Comparison of ENCODE assay signal across 8 mouse cellular contexts in the genomic region with DNA sequence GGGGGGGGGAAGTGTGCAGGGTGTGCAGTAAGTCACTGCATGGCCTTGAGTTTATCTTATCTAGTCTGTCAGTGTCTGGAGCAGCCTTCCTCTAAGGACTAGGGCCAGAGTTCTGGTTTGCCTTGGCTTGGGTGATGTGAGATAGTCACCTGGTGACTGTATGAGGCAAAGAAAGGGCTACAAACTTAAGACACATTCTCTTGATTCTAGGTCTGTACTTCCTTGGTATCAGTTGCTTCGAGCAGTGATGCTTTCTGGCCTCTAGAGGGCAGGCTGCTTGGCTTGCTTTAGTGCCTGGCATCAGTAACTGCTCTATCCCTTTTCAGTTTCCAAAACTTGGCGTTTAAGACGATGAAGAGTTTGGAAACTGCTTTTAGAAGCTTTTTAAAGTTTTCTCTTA. TPM values are rescaled to one million over a fixed set of nuclear protein-coding genes. Genes with fewer than 3 reads are reported as not detected.
DNase-seq lines count a peak whose midpoint lies in the region; ATAC-seq and TF ChIP-seq lines count a peak whose summit lies in the region.

No protein-coding gene starts in this region.

- H3K4me3 ChIP-seq in bone marrow, adult 2 months (replicated peaks; ENCODE audit: control insufficient read depth, low read depth, low read length), result no peak overlapping the region
- no peak overlapping the region for H3K4me3 ChIP-seq in hindbrain, embryonic 14.5 days (replicated peaks; ENCODE audit: low read length)

- ATAC-seq in frontal cortex, adult (ENCODE audit: low TSS enrichment), result peak; percentile 92
- ATAC-seq in hindbrain, embryonic 14.5 days (ENCODE audit: low FRiP score), result no peak

- H3K36me3 ChIP-seq in hindbrain, embryonic 14.5 days (replicated peaks; ENCODE audit: control insufficient read depth, insufficient read depth), result peaks cover 38% of the 10 kb centered on the region

- DNase-seq in frontal cortex, postnatal 14 days (ENCODE audit: low spot score in 2 of 2), result no peak
- DNase-seq in ovary, postnatal 36 days (ENCODE audit: low spot score), result peak; percentile 39
- no peak for DNase-seq in ovary, postnatal 10 days (ENCODE audit: low spot score)
- DNase-seq in hindbrain, embryonic 14.5 days (ENCODE audit: low spot score), result peak; percentile 71
- DNase-seq in lung, postnatal 10 days, result peak; percentile 73
- DNase-seq in thymus, postnatal 36 days, result peak; percentile 38 to 43

- peak; percentile 88 for TF ChIP-seq CTCF in bone marrow, adult 2 months (IDR thresholded peaks at IDR 0.05; ENCODE audit: control insufficient read depth, insufficient read depth, low read length)

- TF ChIP-seq POLR2A in bone marrow, adult 2 months (IDR thresholded peaks at IDR 0.05; ENCODE audit: borderline replicate concordance, control insufficient read depth, low read depth, low read length), result no peak

- no peaks in the 10 kb centered on the region for H3K27me3 ChIP-seq in hindbrain, embryonic 14.5 days (ENCODE audit: control insufficient read depth, insufficient read depth, low read length)

- no peak overlapping the region for H3K9ac ChIP-seq in hindbrain, embryonic 14.5 days

- no peaks in the 10 kb centered on the region; the same call in 1 of the 2 replicates for H3K4me1 ChIP-seq in bone marrow, adult 2 months (ENCODE audit: control insufficient read depth, insufficient read depth, low read length)
- peaks cover 38% of the 10 kb centered on the region for H3K4me1 ChIP-seq in hindbrain, embryonic 14.5 days (replicated peaks; ENCODE audit: control insufficient read depth, insufficient read depth, low read length)

- no peaks in the 10 kb centered on the region for H3K9me3 ChIP-seq in hindbrain, embryonic 14.5 days (ENCODE audit: control insufficient read depth, low read length)

- H3K27ac ChIP-seq in bone marrow, adult 2 months (ENCODE audit: control insufficient read depth, insufficient read depth, low read depth, low read length, poor library complexity), result no peak overlapping the region
- no peak overlapping the region for H3K27ac ChIP-seq in hindbrain, embryonic 14.5 days

- no peak overlapping the region for H3K4me2 ChIP-seq in hindbrain, embryonic 14.5 days (replicated peaks)

- 26% methylated on average over 3 of the region's 3 CpGs for WGBS in bone marrow, adult 2 months
- 67% methylated on average over 3 of the region's 3 CpGs for WGBS in hindbrain, embryonic 14.5 days

RNA-seq across cellular contexts. Expression of a gene that starts 10.7 kb away (rescaled TPM):
- 51.3 and 69.2 TPM in 2 replicates for polyA plus RNA-seq in bone marrow, adult 2 months (2011; ENCODE audit: insufficient read depth, insufficient read length, low replicate concordance, missing spikeins)
- 46.5 and 51.2 TPM in 2 replicates for polyA plus RNA-seq in hindbrain, embryonic 14.5 days (2014; fragmentation: Nextera tagmentation; extraction: Ambion mirVana)

Comparison
In these comparisons a context has a peak if more than half of its experiments do, and no peak if none do; other contexts are left out.
1. DNase-seq: peak in ovary, postnatal 36 days (single experiment), hindbrain, embryonic 14.5 days (single experiment), lung, postnatal 10 days (single experiment) and thymus, postnatal 36 days (2 of 2); none in frontal cortex, postnatal 14 days (0 of 2) and ovary, postnatal 10 days (single experiment).